Mouse (Mus musculus): ENCODE measurements around the gene Peli1.

The Peli1 gene

DNA sequence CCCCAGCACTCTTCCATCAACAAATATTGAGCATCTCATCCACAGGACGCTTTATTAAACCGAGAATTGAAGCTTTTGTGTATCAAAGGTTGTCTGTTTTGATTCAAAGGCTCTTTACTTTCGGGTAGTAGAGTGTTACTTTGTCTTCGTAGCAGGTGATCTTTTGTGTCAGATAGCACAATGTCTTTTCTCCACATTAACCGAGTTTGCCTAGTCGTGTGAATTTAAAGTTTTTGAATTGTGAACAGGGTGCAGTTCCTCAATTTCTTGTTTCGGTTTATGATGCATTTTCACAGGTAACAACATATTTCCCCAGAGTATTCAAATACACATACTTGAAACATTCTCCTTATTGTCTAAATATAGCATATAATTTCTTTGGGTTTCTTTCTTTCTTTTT lies 1.5 kb downstream of the Peli1 start:
- DNase-seq (ENCODE audit: low spot score): no peak

DNA sequence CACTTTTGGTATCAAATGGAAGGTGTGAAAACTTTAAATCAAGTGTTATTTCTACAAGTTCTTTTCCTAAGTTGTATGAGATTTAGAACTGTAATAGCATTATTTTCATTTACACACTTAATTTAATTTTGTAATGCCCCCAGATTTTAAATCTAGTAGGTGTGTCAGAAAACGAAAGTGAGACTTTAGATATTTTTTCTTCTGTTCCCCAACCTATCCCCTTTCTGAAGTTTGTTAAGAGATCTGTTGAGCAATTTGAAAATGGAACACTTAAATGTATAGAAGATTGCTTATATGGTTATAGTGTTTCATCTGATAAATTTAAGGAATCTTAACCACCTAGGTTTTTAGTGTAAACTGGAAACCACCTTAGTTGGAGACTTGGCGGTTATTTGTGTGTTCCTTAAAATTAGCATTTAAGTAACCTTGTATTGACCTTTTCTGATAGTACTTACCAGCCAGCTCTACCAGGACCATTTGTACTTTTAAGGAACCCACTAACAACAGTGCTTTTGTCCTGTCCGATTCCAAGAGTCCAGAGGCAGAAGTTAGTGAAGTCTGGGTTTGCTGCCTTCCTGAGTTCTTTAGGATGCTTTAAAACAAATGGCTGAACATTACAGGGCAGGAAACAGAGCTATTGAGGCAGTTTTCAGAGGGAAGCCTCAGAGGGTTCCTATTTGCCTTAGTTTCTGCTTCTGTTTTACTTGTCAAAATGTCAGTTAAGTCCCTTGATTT lies 2.2 kb downstream of the Peli1 start:
- no peak for DNase-seq (ENCODE audit: low spot score)

DNA sequence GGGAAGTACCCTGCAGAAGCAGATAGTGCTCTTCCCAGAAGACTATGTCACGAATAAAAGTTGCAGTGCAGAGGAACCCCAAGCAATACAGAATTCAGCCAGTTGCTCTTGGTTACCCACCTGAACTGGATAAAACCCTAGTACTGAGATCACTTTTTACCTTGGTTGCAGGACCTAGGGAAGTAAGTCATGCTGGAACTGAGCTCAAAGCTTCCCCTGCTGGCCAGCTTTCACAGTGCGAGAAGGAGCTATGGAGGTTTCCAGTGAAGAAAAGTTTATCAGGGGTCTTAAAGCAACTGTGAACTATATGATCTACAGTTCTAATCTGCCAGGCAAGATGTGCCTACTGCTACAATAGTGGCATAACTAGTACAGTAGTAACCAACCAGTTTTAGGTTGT lies 5.5 kb downstream of the Peli1 start:
- DNase-seq (ENCODE audit: low spot score): no peak

DNA sequence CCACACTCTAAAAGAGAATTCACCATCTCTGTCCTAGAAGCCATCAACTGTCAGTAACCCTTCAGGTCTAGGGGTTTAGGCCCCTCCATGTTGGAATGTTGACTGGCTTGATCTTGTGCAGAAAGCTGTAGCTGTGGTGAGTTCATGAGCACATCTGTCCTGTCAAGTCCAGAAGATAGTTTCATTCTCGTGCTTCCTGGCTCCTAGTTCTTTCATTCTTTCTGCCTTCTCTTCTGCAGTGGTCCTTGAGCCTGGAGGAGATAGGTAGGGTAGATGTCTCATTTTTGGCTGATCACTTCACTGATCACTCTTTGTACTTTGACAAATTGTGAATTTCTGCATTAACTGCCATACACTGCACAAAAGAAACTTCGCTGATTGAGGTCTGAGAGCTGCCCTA lies 7.4 kb downstream of the Peli1 start:
- DNase-seq (ENCODE audit: low spot score): no peak

DNA sequence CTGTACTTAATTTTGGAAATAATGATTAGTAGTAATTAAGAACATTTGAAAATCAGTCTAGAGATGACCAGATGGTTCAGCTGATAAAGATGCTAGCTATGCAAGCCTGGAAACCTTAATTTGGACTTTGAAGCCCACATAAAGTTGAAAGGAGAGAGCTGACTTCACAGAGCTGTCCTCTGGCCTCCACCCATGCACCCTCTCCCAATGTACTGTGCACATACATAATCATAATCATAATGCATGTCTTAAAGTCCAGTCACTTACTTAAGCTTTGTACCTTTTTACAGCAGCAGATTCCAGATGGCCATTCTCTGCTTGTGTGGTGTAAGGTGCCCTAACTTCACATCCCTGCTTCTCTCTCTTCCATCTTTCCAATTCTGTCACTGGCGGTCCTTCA lies 9.6 kb downstream of the Peli1 start:
- no peak for DNase-seq (ENCODE audit: low spot score)

DNA sequence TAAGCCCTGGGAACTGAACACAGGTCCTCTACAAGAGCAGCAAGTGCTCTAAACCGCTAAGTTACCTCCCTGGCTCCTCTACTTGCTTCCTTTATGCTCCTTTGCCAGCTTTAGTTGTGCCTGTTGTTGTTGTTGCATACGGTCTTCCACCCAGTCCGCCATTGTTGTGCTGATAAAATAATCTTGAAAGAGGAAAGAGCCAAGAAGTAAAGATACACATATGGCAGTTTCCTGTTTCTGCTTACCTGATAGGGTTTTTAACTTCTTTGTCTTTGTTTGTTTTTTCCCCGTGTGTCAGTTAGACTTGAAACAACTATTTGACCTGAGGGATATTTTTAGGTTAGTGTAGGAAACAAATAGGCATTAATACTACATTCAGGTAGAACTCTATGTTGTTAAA lies 10.2 kb downstream of the Peli1 start:
- DNase-seq (ENCODE audit: low spot score): no peak

DNA sequence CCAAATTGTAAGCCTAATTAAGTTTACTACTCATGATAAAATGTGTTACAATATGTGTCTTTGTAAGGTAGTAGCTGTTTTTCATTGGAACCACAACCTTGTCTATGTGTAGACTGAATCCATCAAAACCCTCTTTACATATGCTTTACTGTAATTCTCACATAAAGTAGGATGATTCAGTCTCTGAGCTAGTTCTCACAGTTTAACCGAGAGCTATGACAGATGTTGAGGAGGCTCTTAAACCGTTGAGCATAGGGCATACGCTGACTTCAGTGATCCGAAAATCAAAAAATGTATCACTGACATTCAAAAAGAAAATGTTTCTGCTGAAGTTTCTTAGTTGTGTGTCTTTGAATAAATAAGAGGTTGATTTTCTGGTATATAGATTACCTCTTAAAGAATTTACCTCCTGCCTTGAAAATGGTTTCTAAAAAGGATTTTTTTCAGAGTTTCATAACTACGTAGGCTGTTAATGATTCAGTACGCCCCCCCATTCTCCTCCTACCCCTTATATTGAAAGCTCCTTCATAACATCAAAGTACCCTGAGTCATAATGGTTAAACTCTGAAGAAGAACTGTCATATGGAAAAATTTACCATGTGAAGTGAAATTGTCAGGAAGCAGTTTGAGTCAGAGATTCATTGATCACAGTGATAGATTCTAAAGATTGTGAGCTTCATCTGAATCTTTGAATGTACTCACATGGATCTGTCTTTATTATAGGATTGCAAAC lies 11.3 kb downstream of the Peli1 start:
- DNase-seq (ENCODE audit: low spot score): no peak

DNA sequence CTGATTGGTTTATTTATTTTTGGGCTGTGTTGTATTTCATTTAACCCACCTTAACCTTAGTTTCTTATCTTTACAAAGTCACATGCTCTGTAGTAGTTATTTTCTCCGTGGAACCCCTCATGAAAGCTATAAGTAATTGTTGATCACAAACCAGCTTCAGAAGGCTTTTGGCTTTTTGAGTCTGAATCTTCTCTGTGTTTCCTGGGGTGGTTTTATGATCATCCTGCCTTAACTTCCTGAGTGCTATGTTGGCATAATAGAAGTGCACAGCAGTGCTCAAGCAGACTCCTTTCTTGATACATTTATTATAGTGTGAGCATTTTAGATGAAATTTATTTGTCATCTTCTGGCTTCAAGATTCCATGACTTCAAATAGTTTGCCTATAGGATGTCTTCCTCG lies 12.1 kb downstream of the Peli1 start:
- DNase-seq (ENCODE audit: low spot score): no peak

DNA sequence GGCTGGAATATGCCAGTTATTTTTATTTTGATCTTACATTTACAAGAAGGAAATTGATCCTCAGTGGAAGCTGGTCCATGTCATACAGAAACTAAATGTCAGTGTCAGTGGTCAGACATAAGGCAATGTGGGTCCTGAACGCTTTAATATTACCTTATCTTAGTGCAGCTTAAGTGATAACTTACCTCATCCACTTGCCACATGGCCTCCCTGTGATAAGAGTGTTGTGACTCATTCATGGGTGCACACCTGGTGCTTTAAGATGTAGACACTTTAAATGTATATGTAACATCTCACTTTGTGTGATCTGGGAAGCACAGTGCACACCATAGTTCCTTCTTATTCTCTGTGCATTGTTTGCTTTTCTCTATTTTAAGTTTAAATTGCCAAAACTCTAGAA lies 14.3 kb downstream of the Peli1 start:
- no peak for DNase-seq (ENCODE audit: low spot score)

DNA sequence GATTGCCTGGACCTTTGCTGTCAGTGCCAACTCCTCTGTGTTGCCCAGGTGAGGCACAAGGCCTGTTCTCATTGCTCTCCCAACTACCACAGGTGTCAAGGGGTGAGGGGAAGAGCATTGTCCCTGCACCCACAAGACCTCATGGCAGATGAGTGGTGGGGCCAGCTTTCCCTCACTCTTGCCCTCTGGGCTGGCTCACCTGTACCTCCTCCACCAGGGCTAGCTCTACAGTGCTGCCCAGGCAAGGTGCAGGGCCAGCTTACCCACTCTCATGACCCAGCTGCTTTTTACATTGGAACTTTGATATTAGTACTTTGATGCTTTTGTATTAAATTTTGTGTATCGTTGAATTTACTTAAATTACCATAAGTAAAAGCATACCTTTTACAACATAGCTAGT lies 16.0 kb downstream of the Peli1 start:
- no peak for DNase-seq (ENCODE audit: low spot score)

DNA sequence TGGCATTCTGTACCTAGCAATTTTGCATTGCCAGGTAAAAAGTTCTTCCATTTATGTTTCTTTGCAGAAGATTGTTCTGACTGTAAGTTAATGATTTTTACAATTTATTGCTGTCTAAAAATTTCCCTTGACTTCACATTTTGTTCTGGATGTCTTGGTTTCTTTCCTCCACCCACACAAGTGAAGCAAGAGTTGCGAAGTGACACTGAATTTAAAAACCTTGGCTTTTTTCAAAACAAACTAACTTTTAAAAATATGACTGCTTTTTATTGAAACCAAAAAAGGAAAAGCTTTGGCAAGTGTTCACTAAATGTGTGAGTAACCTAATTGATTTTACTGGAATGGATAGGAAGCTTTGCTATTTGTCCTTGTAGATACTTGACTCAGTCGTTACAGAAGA lies 18.2 kb downstream of the Peli1 start:
- no peak for DNase-seq (ENCODE audit: low spot score)

DNA sequence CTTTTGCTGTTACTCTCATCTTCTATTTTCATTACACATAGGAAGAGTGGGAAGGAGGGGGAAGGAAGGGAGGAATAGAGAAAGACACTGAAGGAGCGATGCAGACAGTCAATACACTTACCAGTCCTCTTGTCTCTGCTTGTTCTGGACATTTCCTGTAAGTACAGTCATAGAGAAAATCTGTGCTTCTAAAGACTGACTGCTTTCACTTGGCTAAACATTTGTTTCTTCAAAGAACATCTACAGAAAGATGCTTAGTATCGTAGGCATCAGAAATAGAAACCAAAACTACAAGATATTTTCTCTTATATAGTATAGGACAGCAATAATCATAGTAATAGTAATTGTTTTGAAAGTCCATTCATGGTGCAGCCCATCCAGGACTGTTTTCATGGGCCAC lies 23.4 kb downstream of the Peli1 start:
- no peak for DNase-seq (ENCODE audit: low spot score)

DNA sequence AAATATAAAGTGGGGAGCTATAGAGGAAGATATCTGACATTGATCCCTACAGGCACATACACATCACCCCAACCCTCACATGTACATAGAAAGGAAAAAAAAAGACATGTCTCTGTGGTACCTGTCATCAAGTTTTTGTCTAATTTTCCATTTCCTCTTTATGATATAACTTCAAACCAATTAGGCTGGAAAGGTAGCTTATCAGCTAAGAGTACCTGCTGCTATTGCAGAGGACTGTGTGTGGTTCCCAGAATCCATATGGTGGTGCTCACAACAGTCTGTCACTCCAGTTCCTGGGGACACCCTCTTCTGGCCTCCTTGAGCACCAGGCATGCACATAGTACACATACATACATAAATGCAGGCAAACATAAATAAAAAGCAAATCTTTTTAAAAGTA lies 24.7 kb downstream of the Peli1 start:
- no peak for DNase-seq (ENCODE audit: low spot score)

DNA sequence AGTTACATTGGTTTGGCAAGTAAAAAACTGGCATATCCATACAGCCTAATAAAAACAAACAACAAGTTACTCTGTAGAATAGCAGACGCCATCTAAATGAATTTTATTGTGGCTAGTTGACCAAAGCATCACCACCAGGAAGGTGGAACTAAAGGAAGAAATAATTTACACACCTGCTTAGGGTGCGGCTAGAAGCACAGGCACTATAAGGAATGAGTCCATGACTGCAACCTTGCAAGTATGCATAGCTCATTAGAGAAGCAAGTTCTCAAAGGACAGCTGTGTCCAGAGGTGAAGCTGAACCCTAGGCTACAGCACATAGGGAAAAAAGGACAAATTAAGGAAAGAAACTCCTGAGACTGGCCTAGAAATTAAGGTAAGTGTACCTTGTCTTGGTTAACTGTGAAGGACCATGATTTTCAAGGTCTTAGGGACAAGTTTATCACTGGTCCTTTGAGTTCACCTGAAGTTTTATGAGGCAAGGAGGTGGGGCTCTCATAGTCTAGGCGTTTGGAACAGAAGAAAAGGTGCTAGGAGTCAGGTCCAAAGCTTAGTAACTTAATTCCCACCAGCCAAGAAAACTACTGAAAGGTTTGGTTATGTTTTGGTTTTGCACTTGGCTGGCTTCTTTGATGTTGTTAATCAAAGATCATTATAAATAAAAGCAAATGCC lies 25.7 kb downstream of the Peli1 start:
- no peak for DNase-seq (ENCODE audit: low spot score)

DNA sequence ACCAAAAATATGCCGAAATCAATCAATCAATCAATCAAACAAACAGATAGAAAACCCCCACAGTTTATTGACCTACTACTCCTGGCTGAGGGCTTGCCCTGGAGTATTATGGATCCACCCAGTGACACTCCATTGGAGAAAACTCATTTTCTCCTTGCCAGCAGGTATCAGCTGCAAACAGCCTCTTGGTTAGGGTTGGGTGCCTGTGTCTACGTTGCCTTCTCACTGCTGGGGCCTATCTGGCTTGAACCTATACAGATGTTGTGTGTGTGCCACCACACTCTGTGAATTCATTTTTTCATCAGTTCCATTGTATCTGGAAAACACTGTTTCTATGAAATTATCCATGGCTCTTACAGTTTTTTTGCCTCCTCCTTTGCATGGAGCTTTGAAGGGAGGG lies 30.6 kb downstream of the Peli1 start:
- no peak for DNase-seq (ENCODE audit: low spot score)

DNA sequence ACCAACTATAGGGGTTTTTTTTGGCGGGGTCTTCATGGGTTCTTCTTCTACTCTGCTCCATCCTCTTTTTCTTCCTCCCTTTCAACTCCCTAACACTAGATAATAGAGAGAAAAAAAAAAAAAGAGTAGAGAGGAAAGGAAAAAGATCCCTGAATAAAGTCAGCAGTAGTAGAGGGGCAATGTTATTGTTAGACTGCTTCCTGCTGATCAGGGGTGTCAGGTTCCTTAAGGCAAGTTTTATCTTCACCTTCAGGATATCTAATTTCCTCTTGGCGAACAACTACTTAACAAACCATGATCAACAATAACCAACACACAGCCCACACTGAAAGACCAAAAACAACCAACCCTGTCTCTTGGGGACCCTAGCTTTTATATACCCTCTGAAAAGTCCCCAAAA lies 31.3 kb downstream of the Peli1 start:
- DNase-seq (ENCODE audit: low spot score): no peak

DNA sequence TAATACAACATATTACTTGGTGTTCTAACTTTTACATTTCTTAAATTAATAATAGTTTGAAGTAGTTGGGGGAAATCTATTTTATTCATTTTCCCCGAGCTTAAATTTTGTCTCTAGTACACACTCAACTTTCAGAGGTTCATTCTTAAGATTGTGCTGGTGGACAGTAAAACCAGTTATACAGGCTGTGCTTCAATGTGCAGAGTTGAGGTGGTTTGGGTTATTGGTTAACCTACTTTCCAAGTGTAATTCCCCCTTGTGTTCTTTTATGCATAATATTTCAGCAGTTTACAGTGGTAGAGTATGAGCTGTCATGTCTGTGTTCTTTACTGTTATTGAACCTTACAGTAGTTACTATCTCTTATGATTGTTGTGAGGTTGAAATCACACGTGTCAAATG lies 40.6 kb downstream of the Peli1 start:
- no peak for DNase-seq (ENCODE audit: low spot score)

DNA sequence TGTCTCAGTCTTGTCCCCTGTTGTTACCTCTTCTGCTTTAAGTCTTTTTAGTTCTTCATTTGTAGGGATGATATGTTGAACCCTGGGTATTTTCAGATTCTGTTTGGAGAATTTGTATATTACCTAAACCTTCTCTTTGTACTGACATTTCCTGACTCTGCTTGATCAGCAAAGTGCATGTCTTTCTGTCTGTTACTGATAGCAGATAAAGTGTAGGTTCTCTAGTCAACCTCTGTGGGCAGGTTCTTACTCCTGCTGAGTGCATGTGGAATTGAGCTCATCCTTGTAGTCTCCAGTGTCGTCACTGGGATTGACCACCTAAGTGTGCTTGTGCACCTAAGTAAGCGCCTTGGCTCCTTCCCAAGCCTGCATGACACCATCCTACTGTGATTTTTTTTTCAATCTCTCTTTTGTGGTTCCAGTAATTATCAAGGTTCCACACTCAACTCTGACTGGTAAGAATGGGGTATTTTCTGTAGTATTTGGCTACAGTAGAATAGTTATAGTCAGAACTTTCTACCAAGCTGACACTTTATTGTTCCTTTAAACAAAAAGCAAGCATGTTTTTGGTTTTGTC lies 43.9 kb downstream of the Peli1 start:
- DNase-seq (ENCODE audit: low spot score): no peak

DNA sequence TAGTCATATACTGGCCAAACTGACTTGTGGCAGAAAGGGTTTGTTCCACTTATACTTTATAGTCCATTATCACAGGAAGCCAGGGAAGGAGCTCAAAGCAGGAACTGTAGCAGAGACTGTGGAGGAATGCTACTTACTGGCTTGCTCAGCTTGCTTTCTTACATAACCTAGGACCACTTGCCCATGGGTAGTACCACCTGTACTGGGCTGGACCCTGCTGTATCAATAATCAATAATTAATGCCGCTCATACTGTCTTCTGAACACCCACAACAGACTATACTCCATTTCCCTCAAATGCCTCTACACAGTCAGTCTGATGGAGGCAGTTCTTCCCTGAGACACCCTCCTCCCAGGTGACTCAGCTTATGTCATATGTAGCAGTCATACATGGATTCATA lies 48.4 kb downstream of the Peli1 start:
- DNase-seq (ENCODE audit: low spot score): no peak

DNA sequence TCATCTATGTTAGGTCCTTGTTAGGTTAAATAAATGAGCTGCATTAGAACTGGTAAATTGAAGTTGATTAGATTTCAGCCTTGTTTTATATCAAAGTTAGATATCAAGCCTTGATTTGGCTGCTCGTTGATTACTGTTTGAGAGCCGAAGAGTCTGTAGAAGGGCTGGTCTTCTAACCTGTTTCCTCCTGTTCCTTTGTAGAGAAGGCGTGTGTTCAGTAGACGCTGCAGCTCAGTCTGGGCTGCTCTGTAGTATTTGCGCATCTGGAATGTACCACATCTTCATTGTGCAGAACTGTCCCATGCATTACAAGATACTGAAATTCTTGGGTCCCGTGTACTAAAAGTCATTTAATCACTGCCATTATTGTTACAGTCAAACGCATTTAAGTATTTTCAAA lies 50.2 kb downstream of the Peli1 start:
- DNase-seq (ENCODE audit: low spot score): no peak

DNA sequence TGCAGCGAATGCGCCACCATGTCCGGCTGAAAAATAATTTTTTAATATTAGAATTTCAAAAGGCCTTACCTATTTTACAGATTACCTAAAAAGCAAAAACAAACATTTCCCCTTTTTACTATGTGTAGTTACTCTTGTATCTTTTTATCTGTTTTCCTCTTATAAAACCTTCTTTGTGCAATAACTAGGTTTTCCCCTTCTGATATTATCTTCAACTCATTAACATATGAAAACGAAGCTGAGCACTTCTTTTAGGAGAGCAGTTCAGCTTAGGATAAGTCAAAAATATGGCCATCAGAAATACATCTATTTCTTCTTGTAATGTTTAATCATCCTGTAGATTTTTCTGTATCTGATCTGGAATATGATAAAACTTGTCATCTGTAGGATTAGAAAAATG lies 50.7 kb downstream of the Peli1 start:
- no peak for DNase-seq (ENCODE audit: low spot score)

DNA sequence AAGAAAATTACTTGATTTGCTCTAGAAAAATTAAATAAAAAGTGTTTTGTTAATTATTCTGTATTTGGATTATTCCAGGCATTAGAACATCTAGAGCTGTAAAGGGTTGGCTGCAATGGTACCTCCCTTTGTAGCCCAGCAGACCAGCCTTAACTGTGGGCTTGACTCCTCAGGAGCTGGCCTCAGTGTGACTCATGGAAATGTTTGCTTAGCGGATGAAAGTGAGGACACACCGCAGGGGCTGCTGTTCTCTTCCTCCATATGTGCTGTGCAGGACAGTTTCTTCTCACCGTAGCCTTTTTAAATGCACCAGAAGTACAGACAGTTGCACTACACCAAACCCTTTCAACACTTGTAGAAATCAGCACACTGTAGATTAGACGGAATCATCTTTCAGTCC lies 58.4 kb downstream of the Peli1 start:
- no peak for DNase-seq (ENCODE audit: low spot score)

DNA sequence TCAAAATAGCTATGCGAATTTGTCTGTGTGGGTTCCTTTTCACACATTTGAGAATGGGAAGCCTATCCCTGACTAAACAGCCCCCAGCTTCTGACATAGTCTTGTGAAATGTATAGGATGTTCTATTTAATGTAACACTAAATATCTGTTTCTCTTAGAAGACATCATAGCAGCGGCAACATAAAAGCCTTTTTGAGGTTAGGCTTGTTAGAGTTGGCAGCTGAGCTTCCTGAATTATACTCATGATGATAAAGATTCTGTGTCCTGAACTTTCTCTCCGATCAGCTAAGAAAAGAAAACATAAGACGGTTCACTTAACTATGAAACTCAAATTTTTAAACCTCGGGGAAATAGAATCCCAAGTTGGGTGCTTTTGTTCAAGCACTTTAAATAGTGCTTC lies 59.2 kb downstream of the Peli1 start:
- no peak for DNase-seq (ENCODE audit: low spot score)

Data from spleen, adult 12 weeks (tissue).